Mouse (Mus musculus) left cerebral cortex, adult 11 months (tissue): Measurements from ENCODE around the gene Zfp786.
"Not testable (repeated sequence)": the region's sequence is repeated elsewhere in the genome, so short reads cannot be mapped to it uniquely, and the experiment has no call there.

ENCODE experiments used
- DNase-seq: peaks from one replicate; pipeline ENCODE4 v3.0.0; 2022; ENCODE audit warnings: low spot score

The Zfp786 gene

DNA sequence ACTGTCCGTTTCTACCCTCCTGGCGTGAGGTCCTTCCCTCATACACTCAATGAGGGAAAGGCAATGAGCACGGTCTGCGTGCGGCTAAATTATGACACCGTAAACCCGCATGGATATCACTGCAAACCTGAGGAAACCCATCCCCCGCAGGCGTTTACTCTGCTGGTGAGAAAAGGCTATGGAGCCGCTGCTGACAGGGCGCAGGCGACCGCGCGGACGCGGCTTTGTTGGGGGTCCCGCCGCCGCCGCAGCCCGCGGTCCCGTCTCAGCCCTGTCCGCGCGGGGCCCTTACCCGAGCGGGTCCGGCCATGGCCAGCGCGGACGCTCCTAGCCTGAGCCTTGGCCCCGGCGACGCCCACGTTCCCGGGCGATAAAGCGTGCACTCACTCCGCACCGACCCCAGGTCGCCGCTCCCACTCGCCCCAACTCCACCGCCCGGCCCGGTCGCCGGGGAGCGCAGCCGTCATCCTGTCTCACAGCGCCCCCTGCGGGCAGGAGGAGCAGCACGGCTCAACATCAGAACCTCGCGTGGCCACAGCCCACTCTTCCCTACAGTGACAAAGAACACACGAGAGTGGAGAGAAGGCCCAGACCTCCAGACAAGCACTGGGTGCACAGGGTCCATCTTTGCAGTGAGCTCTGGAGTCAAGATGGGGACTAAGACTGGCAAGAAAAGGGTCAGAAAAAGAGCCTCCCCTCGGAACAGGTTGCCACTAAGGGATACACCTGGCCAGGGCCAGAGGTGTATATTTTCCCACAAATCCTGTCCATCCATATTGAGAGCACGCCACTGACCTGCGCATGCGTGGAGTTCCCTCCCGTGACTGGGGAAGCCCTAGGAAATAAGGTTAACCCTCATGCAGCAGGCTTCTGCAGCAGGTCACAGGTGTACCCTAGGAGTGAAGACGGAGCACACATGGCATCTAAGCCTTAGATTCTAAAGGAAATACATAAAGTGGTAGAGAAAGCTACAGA is at the start of gene Zfp786:
Gene Zfp786 (minus strand): TSS at position 764 of the 975 bp plus-strand sequence.
- peak; percentile 85 for DNase-seq

DNA sequence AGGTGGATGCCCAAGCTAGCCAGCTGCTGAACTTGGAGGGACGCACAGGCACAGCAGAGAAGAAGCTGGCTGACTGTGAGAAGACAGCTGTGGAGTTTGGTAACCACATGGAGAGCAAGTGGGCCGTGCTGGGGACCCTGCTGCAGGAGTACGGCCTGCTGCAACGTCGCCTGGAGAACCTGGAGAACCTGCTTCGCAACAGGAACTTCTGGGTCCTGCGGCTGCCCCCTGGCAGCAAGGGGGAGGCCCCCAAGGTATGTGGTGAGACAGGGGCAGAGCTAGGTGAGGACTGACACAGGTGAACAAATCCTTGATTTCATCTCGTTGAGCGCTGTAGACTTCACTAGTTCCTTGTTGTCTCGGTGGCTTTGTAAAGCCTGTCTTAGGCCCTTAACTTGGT is 49.5 kb upstream of the Zfp786 start:
- DNase-seq, result no peak

DNA sequence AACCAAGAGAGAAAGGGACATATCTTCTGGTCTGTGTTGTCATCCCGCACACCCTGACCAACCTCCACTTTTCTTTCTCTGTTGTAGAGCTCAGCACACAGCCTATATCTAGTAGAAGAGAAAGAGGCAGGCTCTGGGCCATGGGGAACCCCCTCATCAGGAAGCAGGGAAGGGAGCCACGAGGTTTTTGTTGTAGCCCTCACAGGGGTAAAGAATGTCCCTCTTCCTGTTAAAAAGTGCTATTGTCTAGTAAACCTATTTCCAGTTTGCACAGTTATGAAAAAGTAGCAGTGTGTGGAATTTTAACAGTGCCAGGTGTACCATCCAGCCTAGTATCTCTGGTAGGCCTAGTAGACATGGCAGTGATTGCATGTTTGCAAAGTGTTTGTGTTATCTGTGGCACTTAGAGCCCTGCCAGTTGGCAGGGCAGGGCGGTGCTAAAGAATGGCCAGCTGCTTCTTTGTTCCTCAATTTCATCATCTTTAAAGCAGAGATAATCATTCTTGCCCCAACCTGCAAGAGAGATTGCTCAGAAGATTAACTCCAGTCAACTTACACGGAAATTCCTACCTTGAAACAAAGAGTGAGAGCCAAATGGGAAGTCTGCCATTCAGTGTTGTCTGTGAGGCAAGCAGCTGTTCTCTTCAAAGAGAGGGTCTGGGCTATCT is 48.5 kb upstream of the Zfp786 start:
- DNase-seq, result no peak

DNA sequence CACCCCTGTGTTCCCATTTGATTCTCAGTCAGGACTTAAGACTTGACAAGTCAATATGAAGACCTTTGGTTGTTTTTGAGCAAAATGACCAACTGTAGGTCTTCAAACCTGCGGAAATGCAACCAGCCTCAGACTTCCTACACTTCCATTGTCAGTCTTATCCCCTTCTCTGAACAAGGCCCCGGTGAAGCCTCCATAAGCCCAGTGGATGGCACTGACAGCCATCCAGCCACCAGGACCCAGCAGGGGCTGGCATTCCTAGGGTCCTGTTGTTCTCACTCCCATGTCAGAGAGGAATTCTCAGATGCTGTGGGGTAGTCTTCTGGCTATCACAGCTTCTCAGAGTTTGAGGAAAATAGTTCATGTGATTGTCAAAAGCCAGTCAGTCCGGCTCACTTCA is 47.9 kb upstream of the Zfp786 start:
- no peak for DNase-seq

DNA sequence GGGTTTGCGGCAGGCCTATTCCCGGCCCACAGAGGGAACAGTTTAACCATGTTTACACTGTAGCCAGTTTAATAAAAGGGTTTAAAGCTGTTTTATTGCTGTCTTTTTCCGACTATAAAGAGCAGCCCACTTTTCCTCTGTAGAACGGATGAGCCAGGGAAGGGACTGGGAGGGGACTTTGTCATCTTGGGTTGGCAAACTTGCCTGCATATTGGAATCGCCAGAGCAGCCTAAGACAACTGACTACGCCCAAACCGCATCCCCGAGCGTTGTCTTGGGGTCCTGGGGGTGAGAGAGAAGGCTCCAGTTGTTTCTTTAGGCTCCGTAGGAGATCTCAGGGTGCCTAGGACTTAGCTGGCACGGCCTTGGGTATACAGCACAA is 47.5 kb upstream of the Zfp786 start:
- no peak for DNase-seq

DNA sequence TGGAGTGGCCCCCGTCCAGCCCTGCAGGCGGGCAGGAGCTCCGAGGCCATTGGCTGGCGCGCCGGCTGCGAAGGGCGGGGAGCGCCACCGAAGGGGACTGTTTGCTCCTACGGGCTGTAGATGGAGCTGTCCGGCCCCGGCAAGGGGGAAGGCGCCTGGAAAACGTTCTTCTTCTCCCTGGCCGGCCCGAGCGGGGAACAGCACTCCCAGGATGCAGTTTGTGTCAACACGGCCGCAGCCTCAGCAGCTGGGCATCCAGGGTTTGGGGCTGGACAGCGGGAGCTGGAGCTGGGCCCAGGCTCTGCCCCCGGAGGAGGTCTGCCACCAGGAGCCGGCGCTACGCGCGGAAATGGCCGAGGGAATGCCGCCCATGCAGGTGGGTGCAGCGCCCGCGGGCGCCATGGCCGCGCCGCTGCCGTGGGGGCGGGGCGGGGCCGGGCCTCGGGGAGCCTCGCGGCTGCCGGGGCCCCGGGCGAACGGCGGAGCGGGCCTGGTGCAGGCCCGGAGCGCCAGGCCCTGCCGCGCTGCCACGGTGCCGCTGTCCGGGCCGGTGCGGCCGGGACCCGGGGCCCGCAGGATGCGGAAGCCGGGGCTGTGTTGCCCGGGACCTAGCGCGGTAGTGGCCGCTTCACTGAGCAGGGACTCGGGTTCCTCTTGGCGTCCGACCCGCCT is 46.9 kb upstream of the Zfp786 start:
- DNase-seq, result peak; percentile 85

DNA sequence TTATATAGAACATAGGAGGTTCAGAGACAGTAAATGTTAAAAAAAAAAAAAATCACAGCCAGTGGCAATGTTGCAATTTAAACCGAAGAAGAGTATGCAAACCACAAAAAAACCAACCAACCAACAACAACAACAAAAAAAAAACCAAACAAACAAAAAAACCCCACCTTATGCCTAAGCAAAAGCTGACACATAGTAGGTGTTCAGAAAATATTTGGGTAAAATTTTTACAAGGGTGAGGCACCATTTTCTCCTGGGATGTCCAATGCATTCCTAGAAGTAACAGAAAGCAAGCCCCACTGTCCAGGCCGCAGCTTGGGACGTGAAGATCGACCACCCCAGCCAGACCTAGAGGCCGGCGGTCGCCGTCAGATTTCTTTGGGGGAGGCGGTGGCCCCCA is 46.4 kb upstream of the Zfp786 start, which contains the start of gene Zfp282:
Gene Zfp282 (plus strand): TSS at position 147 of the 400 bp plus-strand sequence.
- DNase-seq, result no peak

DNA sequence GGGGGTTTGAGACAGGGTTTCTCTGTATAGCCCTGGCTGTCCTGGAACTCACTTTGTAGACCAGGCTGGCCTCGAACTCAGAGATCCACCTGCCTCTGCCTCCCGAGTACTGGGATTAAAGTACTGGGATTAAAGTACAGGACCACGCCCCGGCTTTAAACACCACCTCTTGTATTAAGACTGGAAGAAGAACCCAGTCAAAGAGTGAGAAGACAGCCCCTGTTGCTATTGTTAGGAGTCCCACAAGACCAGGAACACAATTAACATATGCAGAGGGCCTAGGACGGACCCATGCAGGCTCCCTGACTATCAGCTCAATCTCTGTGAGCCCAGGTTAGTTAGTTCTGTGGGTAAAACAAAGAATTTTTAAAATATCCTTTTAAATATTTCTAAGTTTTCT is 41.6 kb upstream of the Zfp786 start:
- no peak for DNase-seq

DNA sequence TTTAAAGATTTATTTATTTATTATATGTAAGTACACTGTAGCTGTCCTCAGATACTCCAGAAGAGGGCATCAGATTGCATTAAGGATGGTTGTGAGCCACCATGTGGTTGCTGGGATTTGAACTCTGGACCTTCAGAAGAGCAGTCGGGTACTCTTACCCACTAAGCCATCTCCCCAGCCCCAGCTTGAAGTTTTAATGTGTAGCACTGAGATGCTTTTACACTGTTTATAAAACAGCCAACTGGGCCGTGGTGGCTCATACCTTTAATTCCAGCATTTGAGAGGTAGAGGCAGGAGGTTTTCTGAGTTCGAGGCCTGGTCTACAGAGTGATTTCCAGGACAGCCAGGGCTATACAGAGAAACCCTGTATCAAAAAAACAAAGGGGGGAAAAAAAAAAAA is 27.1 kb upstream of the Zfp786 start:
- DNase-seq, result not testable (repeated sequence)

DNA sequence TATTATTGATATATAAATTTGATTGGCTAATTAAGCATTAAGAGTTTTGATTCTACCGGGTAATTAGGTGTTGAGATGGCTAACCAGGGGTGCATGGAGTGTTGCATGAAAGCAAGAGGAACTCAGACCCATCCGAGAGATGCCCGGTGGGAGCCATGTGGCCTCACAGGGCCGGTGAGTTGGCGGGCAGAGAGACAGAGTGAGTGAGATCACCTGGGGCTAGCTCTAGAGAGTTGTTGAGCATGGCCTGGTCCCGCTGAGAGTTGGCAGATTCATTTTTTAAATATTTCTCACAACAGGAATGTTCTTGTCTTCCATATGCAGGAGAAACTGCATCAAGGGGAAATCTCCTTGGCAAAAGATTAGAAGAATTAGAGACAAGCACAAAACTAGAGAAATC is 26.6 kb upstream of the Zfp786 start:
- no peak for DNase-seq

DNA sequence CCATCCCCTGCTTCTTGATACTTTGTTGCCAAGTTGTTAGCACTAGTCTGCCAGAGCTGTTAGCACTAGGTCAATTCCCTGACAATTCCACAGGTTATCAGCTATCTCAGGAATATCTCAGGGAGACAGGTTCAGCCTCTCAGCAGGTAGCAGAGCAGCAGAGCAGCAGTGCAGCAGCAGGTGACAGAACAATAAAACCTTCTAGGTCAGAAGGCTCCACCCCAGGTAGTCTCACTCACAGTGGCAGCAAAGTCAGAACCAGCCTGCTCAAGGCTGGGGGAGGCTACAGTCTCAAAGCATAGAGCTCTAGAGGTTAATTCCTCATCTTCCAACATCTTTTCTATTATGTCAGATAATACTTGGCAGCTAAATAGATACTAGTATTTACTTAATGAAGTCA is 15.1 kb upstream of the Zfp786 start:
- DNase-seq, result no peak

DNA sequence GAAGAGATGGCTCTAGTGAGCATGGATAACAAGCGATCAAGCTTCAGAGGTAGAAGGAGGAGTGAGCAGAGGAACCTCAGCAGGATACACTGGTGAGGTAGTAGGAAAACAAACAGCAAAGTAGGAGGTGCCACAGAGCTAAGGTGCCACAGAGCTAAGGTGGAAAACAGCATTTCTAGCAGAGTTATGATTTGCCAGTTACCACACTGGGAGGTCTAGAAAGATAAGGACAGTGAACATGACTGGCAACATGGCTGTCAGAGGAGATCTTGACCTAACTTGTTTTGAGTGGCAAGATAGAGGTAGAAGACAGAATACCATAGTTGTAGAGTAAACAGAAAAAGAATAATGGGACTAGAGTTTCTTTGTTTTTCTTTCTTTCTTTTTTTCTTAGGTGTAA is 11.7 kb upstream of the Zfp786 start:
- DNase-seq, result no peak

DNA sequence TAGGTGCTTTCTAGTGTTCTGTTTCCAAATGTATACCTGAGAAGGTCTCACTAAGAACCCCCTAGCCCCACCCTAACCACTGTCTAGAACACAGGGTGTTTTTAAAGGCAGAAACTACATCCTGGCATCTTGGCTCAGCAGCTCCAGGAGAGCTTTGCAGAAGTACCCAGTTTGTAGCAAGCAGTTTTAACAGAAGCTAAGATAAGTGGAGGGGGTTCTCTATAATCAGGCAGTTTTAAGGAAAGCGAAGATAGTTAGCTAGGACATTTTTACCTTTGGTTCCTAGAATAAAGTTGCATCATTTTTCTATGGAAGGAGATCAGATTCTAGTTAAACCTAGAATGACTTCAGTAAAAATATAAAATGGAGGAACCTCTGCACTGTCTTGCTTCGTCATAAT is 11.2 kb upstream of the Zfp786 start:
- DNase-seq, result no peak

DNA sequence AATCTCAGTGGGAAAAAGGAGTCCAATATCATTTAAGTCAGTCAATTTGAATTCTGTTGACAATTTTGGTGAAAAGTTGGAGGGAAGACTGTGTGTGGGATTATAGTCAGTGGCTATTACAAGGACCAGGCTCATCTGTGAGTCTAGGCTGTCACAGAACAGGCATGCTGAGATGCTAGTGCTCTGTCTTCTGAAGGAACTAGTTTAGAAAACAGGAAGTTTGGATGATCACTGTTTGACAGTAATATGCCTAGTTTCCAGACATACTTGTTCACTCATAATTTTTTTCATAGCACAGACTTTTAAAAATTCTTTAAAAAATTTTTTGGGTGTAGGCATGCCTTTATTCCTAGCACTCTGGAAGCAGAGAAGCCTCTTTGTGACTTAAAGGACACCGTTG is 10.4 kb upstream of the Zfp786 start:
- no peak for DNase-seq

DNA sequence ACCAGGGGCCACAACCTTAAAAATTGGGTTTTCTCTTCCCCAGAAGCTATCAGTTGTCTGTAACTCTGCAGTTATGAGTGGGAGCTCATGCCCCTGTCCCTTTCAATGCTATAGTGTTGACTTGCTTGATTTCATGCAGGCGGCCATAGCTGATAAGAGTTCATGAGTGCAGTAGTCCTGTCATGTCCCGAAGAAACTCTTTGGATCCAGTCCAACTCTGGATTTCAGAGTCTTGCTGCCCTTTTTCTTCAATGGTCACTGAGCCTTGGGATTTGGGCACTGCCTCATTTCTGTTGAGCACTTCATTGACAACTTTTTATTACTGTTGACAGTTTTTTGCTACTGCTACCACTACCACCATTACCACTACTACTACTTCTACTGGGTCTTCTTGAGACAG is 7.0 kb upstream of the Zfp786 start:
- DNase-seq, result no peak

DNA sequence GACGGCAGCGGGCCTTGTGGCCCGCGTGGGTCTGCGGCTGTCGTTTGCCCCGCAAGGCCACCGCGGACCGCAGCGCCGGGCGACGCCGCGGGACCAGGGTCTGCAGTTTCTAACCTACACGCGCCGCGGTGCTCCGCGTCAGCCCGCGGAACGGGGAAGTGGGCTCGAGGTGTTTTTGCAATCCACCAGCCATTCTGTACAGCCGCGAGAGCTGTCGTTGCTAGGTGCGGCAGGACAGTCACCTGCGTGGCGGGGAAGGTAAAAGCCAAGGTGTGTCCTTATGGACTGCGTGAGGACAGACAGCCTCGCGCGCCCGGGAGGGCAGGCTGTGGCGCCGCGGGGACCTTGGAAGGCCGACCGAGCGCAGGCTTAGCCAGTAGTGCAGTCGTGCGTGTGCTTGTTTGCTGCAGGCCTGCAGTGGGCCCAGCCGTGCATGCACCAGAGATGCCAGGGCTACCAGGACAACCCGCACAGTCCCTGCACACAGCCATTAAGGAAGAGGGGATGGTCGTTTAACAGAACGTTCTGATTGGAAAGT is 5.4 kb upstream of the Zfp786 start:
- no peak for DNase-seq

DNA sequence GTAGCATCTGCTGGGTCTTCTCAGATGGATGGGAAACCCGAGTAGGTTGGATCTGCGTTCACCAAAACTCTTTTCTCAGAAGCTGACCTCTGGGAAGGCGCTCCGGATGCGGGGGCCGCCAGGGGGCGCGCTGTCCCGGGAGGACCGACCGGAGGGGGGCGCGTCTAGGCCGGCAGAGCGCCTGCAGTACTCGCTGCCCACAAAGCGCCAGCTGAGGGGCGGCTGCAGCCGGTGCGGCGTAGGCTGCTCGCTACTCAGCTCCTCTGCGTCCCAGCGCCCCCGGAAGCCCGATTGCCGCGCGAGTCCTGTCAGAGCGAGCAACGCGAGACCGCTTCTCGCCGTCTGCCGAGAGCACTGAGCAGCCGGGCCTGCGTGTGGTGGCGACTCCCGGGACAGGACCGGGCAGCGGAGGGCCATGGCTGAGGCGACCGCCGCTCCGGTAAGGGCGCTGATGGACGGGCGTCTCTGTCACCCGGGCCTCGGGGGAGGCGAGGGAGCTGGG is 4.9 kb upstream of the Zfp786 start, which contains the start of gene Zfp398:
Gene Zfp398 (plus strand): TSS at position 180 of the 502 bp plus-strand sequence.
- DNase-seq, result peak; percentile 85

DNA sequence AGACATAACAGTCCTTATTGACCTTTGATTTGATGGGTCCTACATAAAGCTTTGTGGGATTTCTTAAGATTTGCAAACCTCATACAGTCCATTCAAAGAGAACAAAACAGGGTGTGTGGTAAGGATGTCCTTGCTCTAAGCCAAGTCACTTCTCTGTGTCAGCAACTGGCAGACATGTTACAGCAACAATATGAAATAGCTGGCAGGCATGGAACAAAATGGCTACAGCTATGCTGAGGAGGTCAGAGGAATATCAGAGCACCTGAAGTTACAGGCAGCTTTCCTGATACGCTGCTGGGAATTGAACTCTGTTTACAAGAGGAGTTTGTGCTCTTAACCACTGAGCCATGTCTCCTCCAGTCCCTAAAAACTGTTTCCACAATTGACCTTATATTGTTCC is 1.6 kb upstream of the Zfp786 start:
- no peak for DNase-seq

DNA sequence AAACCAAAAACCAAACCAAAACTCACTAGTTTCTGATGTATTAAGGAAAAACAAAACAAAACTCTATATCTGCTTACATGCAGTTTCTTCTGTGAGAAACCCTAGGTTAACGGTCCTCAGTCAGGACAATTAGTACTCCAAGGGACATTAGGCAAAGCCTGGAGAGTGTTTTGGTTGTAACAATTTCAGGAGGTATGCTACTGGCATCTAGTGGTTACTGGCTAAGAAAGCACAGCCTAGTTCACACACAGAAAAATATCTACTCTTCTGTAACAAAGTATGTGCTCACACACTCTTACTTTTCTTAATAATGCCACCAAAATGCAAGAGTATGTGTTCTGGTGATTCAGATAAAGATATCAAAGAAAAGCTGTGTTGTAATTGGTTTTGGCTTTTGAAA is 1.7 kb downstream of the Zfp786 start:
- DNase-seq, result no peak

DNA sequence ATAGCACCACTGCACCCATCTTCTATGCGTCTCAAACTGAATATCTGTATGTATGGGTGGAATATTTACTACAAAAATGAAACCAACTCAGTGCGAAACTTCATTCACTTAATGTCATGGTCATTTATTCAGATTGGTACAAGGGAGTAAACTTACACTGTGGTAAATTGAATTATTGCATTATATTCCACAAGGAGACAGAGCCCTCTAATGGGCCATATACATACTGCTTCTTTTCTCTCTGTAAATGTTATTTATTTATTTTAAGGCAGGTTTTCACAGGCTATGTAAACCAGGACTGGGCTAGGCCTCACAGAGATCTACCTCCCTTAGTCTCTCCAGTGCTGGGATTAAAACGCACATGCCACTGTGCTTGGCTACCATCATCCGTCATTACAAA is 3.2 kb downstream of the Zfp786 start:
- no peak for DNase-seq

DNA sequence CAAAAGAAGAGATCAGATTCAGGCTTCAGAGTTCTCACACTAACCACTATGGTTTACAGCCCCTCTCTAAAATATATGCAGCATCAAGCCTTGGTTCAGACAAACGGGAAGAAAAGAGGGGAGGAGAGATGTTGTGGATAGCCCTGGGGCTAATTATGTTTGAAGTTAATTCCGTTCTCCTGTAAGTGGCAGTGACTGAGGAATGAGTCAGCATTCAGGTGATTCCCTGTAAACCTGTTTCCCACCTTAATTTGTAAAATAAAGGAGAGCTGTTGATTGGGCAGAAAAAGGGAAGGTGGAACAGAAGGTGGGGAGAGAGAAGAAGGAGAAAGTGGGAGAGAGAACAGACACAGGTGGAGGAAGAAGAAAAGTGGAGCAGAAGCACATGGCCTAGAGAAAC is 6.4 kb downstream of the Zfp786 start:
- DNase-seq, result no peak

DNA sequence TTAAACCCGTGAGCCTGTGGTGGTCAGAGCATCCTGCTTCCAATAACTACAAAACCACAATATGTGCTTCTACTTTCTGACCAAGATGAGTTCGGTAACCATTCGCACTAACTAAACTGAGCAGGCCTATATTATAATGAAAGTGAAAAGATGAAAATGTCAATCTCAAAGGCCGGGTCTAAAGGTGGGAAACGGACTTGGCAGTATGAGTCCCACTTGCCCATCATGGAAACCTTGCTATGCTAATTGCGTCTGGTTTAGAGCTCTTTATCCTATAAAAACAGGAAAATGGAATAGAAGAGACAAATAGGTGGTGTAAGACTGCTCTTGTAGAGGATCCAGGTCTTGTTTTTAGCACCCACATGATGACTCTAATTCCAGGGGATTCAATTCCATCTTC is 8.9 kb downstream of the Zfp786 start:
- DNase-seq, result no peak
